Mouse (Mus musculus): ENCODE measurements at regions not wholly inside any gene's neighbourhood (a gene's known extent, or its start where the extent isn't known, plus 50 kb on each side); places are given as distances from the start of the nearest gene placed in this dataset.

- Histone ChIP-seq H3K27ac (replicated peaks; ENCODE audit: low read depth, low read length) (no peak overlapping the region), H3K36me3 (ENCODE audit: control insufficient read depth, insufficient read depth, low read length) (no peaks in the 10 kb centered on the region), H3K4me3 (ENCODE audit: low read depth, low read length) (no peak overlapping the region), H3K4me1 (ENCODE audit: control insufficient read depth, insufficient read depth, low read length) (no peaks in the 10 kb centered on the region), H3K4me2 (ENCODE audit: low read depth, low read length) (no peak overlapping the region), H3K9me3 (ENCODE audit: control insufficient read depth, low read length) (no peaks in the 10 kb centered on the region), H3K27me3 (replicated peaks; ENCODE audit: control insufficient read depth, insufficient read depth, low read length) (no peaks in the 10 kb centered on the region), H3K9ac (ENCODE audit: low read depth, low read length) (no peak overlapping the region)
- DNase-seq (ENCODE audit: low spot score) (no peak), ATAC-seq (ENCODE audit: low read depth) (no peak)
- 68% methylated on average over 11 of the region's 11 CpGs for WGBS
Measured at GRCm38 (mm10) chr10:93398531-93399320, 54.5 kb upstream of the Lta4h start.

GRCm38 (mm10) chr10:93402689-93403509 is 50.3 kb upstream of the Lta4h start:
- DNase-seq (ENCODE audit: low spot score) (no peak), ATAC-seq (ENCODE audit: low read depth) (no peak)
- no peak overlapping the region for H3K4me3 ChIP-seq (ENCODE audit: low read depth, low read length)
- H3K27me3 ChIP-seq (replicated peaks; ENCODE audit: control insufficient read depth, insufficient read depth, low read length) = no peaks in the 10 kb centered on the region
- no peak overlapping the region for H3K27ac ChIP-seq (replicated peaks; ENCODE audit: low read depth, low read length)
- no peaks in the 10 kb centered on the region for H3K9me3 ChIP-seq (ENCODE audit: control insufficient read depth, low read length)
- WGBS = 55% methylated on average over 5 of the region's 5 CpGs
- H3K36me3 ChIP-seq (ENCODE audit: control insufficient read depth, insufficient read depth, low read length) = no peaks in the 10 kb centered on the region
- H3K4me1 ChIP-seq (ENCODE audit: control insufficient read depth, insufficient read depth, low read length) = no peaks in the 10 kb centered on the region
- H3K9ac ChIP-seq (ENCODE audit: low read depth, low read length) = no peak overlapping the region
- H3K4me2 ChIP-seq (ENCODE audit: low read depth, low read length) = no peak overlapping the region
